Mouse (Mus musculus): ENCODE results near the gene Kif3b. TPM values are rescaled to one million over a fixed set of nuclear protein-coding genes. Genes with fewer than 3 reads are reported as not detected.

Kif3b gene
- 23.9 TPM for total RNA-seq (2023)

DNA sequence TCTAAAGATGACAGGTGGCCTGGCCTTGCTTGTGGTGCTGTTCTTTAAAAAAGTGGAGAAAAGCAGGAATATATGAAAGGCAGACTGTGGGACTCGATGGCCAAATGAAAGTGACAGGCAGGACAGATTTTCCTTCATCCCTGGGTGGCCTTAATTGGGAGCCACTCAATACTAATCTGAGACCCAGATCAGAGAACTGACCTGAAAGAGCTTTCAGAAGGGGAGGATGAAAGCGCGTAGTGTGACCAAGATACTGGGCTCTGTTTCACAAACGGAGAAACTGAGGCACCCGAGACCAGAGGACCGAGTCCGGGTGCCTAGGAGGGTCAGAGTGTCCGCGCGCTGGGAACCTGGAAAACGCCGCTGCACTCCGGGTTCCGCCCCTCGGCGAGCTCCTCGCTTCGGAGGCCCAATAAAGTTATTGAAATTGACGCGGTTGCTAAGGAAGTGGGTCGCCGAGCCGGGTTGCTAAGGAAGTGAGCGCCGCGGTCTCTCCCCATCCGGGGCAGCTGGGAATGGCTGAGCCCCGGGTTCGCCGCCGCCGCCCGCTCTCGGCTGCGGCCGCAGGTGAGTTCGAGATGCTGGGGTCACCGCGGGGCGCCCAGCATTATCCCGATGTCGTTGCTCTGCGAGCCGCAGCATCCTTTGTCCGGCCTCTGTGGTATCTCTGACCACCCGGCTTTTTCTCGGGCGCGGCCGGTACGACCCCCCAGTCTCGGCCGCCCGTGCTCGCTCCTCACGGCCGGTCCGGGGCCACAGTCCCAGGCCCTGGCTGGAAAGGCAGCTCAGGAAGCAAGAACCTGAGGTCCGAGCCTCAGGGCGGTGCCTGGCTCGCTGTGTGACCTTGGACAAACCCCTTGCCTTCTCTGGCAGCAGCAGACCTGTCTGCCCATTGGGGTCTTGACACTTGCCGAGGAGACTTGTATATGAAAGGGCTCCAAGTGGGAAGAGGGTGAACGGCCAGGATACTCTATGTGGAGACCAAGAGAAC is at the start of gene Kif3b:
Kif3b (plus strand) TSS at position 476 of the 991 bp plus-strand sequence.

DNA sequence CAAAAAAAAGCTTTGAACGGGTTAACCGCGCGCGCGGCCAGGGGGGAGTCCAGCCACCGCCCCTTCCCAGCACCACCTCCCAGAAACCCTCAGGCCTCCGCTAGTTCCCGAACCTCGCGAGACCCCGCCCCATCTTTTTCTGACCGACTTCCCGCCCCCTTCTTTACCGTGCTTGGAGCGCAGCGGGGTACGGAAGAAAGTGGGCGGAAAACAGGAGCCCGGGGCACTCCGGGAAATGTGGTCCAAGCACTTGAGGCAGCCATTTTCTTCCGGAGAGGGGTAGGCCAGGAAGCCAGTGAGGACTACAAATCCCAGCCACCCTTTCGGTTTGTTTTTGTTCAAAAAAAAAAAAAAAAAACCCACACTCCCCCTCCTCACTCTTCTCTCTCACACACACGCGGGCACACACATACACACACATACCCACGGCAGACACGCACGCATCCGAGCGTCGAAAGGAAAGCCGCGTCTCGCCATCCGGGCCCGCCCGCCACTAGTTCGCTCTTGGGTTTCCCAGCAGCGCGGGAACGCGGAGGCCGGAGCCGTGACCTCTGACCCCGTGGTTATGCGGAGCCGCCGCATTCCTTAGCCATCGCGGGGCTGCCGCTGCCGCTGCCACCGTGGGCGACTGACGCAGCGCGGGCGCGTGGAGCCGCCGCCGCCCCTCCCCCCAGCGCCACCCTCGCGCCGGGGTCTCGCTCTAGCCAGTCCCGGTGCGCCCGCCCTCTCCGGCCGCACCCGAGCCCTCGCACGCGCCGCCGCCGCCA is 54.4 kb downstream of the Kif3b start, which contains the start of gene Asxl1:
Asxl1 (plus strand) TSS at position 376 of the 767 bp plus-strand sequence.

Other genes with a start within 250 kb of the Kif3b start
- not detected for gene Ccm2l, start 225.5 kb upstream of the Kif3b start, total RNA-seq (2023)
- gene Hck, start 182.9 kb upstream of the Kif3b start, total RNA-seq (2023): 13.5 TPM
- 77.3 TPM for gene Tm9sf4, start 130.1 kb upstream of the Kif3b start, total RNA-seq (2023)
- 17.5 TPM for gene Tspyl3, start 66.0 kb upstream of the Kif3b start, total RNA-seq (2023)
- gene Plagl2, start 50.0 kb upstream of the Kif3b start, total RNA-seq (2023): 18.5 TPM
- 28.0 TPM for gene Pofut1, start 49.9 kb upstream of the Kif3b start, total RNA-seq (2023)
- 61.6 TPM for gene Asxl1, start 54.4 kb downstream of the Kif3b start, total RNA-seq (2023)
- gene 4930404H24Rik, start 201.4 kb downstream of the Kif3b start, total RNA-seq (2023): not detected
- gene Nol4l, start 238.6 kb downstream of the Kif3b start, total RNA-seq (2023): 0.31 TPM

All from CD8-positive naive resting alpha-beta T cell, adult 57 days (primary cell).